Mouse (Mus musculus) hindbrain, embryonic 14.5 days (tissue): ENCODE data around the gene Hoxc6. TPM values are rescaled to one million over a fixed set of nuclear protein-coding genes. Genes with fewer than 3 reads are reported as not detected.

Source experiments
- ATAC-seq: fragments of 200-750 bp; cut with Nextera tagmentation; 2 replicates; pipeline ENCODE4 v1.8.0; 2017; ENCODE audit warnings: moderate number of reproducible peaks, mild to moderate bottlenecking, moderate TSS enrichment, moderate library complexity; ENCODE audit not compliant: low FRiP score
- DNase-seq: peaks from one replicate; pipeline ENCODE4 v3.0.0-alpha.2; 2015; ENCODE audit warnings: low spot score
- H3K27ac ChIP-seq: fragments of 300-500 bp; sonication (generic); 2 replicates; pipeline ENCODE4 v1.5.1; 2014; ENCODE audit warnings: mild to moderate bottlenecking, moderate library complexity
- H3K27me3 ChIP-seq: fragments of 300-500 bp; sonication (generic); 2 replicates; pipeline ENCODE4 v1.6.1; 2014; ENCODE audit warnings: mild to moderate bottlenecking, low read length, mixed read lengths; ENCODE audit not compliant: control insufficient read depth, insufficient read depth
- H3K36me3 ChIP-seq: fragments of 300-500 bp; sonication (generic); replicated peaks from 2 replicates; pipeline ENCODE4 v1.6.1; 2014; ENCODE audit not compliant: control insufficient read depth, insufficient read depth
- H3K4me1 ChIP-seq: fragments of 300-500 bp; sonication (generic); replicated peaks from 2 replicates; pipeline ENCODE4 v1.6.1; 2014; ENCODE audit warnings: antibody characterized with exemption, low read length, mixed read lengths; ENCODE audit not compliant: control insufficient read depth, insufficient read depth
- H3K4me2 ChIP-seq: fragments of 300-500 bp; sonication (generic); replicated peaks from 2 replicates; pipeline ENCODE4 v1.6.1; 2014; ENCODE audit warnings: mild to moderate bottlenecking, moderate library complexity
- H3K4me3 ChIP-seq: fragments of 300-500 bp; sonication (generic); replicated peaks from 2 replicates; pipeline ENCODE4 v1.5.1; 2014; ENCODE audit warnings: mild to moderate bottlenecking, low read length
- H3K9ac ChIP-seq: fragments of 300-500 bp; sonication (generic); 2 replicates; pipeline ENCODE4 v1.6.1; 2014
- H3K9me3 ChIP-seq: fragments of 300-500 bp; sonication (generic); 2 replicates; pipeline ENCODE4 v1.6.1; 2016; ENCODE audit warnings: low read length; ENCODE audit not compliant: control insufficient read depth
- WGBS: fragments of 180-500 bp; shearing (Covaris S2); extraction: QIAGEN DNeasy Blood & Tissue Kit; methylation state at CpG from one replicate; pipeline ENCODE4 v1.1.7; 2014; 5-methylcytosine and 5-hydroxymethylcytosine counted together
- polyA plus RNA-seq: library from polyadenylated mRNA; unstranded; fragments of >200 nt; fragmentation: Nextera tagmentation; extraction: Ambion mirVana; gene quantifications from 2 replicates; pipeline ENCODE4 v1.2.1, GENCODE M21; 2014

Gene Hoxc6
- polyA plus RNA-seq, 1 experiment from 2014 or later: 24.8 TPM

- WGBS: under 1% methylated on average over 37 of the region's 37 CpGs
- peaks cover 100% of the 10 kb centered on the region for H3K27me3 ChIP-seq
- no peak overlapping the region for H3K27ac ChIP-seq
- H3K9me3 ChIP-seq: no peaks in the 10 kb centered on the region
- DNase-seq: no peak
- H3K4me3 ChIP-seq: no peak overlapping the region
- H3K9ac ChIP-seq: no peak overlapping the region
- H3K36me3 ChIP-seq: no peaks in the 10 kb centered on the region
- no peak for ATAC-seq
- H3K4me1 ChIP-seq: no peaks in the 10 kb centered on the region
- H3K4me2 ChIP-seq: no peak overlapping the region
Measured at GRCm38 (mm10) chr15:102976631-102977422, 21.2 kb upstream of the Hoxc6 start.

DNA sequence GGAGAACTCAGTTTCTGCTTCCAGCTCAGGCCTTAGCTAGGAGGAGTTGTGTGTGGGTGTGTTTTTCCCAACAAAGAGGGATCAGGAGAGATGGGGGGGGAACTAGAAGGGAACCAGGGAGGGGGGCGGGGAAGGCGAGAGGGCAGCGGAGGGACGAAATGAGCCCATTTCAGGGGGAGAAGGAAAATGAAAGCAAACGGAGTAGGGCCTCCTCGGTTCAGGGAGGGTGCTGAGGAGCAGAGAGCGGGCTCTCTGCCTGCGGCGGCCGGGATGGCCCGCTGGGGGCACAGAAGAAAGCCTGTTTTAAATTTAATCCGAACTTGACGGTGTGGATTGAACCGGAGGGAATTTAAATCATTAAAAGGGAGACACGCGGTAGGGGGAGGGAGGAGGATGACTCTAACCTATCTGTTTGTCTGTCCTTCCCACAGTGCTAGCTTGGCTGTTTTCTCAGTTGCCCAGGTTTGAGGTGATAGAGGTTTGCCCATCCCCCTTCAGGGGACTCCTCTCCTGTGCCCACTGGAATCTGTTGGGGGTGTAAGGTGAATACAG is 20.6 kb upstream of the Hoxc6 start:
- peaks cover 100% of the 10 kb centered on the region for H3K27me3 ChIP-seq
- ATAC-seq (no peak), DNase-seq (no peak)
- no peaks in the 10 kb centered on the region for H3K9me3 ChIP-seq
- no peak overlapping the region for H3K4me2 ChIP-seq
- H3K36me3 ChIP-seq: no peaks in the 10 kb centered on the region
- H3K4me3 ChIP-seq: no peak overlapping the region
- no peak overlapping the region for H3K27ac ChIP-seq
- no peaks in the 10 kb centered on the region for H3K4me1 ChIP-seq
- no peak overlapping the region for H3K9ac ChIP-seq
- WGBS: 2% methylated on average over 16 of the region's 16 CpGs

DNA sequence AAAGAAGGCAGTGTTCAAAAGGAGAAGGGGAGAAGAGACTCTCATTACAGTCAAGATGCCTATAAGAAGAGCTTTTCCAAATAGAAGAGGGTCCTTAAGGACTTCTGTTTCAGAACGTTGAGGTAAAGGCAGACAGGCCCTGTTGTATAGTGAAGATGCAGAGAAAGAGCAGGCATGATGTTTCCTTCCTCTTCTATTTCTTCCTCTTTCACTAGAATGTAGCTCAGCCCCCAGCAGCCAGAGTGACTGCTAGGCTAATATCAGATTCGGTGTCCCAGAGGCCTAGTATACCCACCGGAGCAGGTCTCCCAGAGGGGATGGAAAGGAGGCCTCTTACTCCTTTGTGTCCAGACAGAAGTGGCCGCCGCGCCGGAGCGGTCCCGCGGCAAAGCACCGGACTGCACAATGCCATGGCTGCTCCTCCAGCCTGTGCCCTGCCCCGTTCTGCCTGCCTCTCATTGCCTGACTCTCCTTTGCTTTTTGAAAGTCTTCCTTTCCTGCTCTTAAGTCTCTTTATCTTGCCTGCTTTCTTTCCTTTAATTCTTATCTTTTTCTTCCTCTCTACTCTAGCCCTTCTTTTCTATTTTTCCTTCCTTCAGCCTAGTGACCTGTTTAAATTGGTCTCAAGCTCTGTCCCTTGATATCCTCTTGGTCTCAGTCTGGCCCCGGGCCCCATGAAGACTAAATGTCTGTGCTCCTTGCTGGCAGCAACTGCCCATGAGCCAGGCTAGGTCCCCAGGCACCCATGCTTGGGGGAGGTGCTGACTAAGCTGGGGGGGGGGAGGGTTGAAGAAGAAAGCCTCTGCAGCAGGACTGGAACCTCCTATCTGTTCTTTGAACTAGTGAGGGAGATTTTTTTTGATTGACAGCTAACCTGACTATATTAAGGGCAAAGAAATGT is 19.2 kb upstream of the Hoxc6 start:
- under 1% methylated on average over 13 of the region's 13 CpGs for WGBS
- no peak overlapping the region for H3K9ac ChIP-seq
- DNase-seq (no peak), ATAC-seq (no peak)
- peaks cover 100% of the 10 kb centered on the region for H3K27me3 ChIP-seq
- no peaks in the 10 kb centered on the region for H3K9me3 ChIP-seq
- no peaks in the 10 kb centered on the region for H3K4me1 ChIP-seq
- H3K4me3 ChIP-seq: no peak overlapping the region
- no peak overlapping the region for H3K4me2 ChIP-seq
- no peak overlapping the region for H3K27ac ChIP-seq
- no peaks in the 10 kb centered on the region for H3K36me3 ChIP-seq

- DNase-seq (no peak), ATAC-seq (no peak)
- Histone ChIP-seq H3K9ac (no peak overlapping the region), H3K27me3 (peaks cover 100% of the 10 kb centered on the region), H3K36me3 (no peaks in the 10 kb centered on the region), H3K4me1 (no peaks in the 10 kb centered on the region), H3K4me2 (no peak overlapping the region), H3K9me3 (no peaks in the 10 kb centered on the region), H3K27ac (no peak overlapping the region), H3K4me3 (no peak overlapping the region)
- 0% methylated on average over 1 of the region's 1 CpGs for WGBS
Measured at GRCm38 (mm10) chr15:102979936-102980335, 18.1 kb upstream of the Hoxc6 start.

GRCm38 (mm10) chr15:102980352-102980751 is 17.7 kb upstream of the Hoxc6 start:
- Histone ChIP-seq H3K4me3 (no peak overlapping the region), H3K9ac (no peak overlapping the region), H3K9me3 (no peaks in the 10 kb centered on the region), H3K36me3 (no peaks in the 10 kb centered on the region), H3K4me2 (no peak overlapping the region), H3K27me3 (peaks cover 100% of the 10 kb centered on the region), H3K27ac (no peak overlapping the region), H3K4me1 (no peaks in the 10 kb centered on the region)
- 5% methylated on average over 11 of the region's 11 CpGs for WGBS
- ATAC-seq: no peak
- no peak for DNase-seq

DNA sequence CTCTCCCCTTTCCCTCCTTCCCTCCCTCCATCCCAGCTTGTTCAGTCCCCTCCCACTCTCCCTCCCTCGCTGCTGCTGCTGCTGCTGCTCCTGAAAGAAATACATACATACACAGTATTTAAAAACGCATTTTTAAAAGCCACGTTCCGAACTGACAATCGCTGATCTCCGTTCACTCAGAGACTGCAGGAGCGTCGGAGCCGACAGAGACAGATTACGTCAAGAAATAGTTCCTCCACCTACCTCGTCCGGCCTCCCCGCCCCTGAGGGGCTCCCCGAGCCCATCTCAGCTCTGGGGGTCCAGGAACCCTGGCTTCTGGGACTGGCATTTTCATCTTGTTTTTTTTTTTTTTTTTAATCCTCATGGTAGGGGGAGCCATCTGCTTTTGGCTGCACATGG is 17.1 kb upstream of the Hoxc6 start:
- H3K9me3 ChIP-seq: no peaks in the 10 kb centered on the region
- no peak overlapping the region for H3K9ac ChIP-seq
- no peaks in the 10 kb centered on the region for H3K36me3 ChIP-seq
- under 1% methylated on average over 14 of the region's 14 CpGs for WGBS
- H3K27ac ChIP-seq: no peak overlapping the region
- H3K4me1 ChIP-seq: no peaks in the 10 kb centered on the region
- no peak for ATAC-seq
- no peak for DNase-seq
- H3K4me3 ChIP-seq: peak overlapping the region; percentile 6; the same call in 1 of the 2 replicates
- H3K27me3 ChIP-seq: peaks cover 100% of the 10 kb centered on the region
- peak overlapping the region; percentile 26; the same call in 1 of the 2 replicates for H3K4me2 ChIP-seq

DNA sequence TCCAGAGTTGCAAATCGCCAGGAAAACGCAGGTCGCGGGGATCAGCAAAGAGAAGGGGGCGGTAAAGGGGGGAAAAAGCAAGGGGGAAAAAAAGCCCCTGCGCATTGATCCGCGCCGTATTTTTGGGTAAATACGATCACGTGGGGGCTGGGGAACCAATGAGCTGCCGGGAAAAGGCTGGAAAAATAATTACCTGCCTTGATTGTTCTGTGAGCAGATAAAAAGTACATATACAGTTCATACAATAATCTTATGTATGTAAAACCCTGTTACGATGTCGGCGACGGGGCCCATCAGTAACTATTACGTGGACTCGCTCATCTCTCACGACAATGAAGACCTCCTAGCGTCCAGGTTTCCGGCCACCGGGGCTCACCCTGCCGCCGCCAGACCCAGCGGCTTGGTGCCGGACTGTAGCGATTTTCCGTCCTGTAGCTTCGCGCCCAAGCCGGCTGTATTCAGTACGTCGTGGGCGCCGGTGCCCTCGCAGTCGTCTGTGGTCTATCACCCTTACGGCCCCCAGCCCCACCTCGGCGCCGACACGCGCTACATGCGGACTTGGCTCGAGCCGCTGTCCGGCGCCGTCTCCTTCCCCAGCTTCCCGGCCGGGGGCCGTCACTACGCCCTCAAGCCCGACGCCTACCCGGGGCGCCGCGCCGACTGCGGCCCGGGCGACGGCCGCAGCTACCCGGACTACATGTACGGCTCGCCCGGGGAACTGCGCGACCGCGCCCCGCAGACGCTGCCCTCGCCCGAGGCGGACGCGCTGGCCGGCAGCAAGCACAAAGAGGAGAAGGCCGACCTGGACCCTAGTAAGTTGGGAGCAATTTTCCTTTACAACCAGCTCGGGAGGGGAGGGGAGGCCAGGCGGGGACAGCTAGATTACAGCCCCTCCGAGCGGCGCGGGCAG is 16.4 kb upstream of the Hoxc6 start:
- DNase-seq (no peak), ATAC-seq (no peak)
- Histone ChIP-seq H3K9me3 (no peaks in the 10 kb centered on the region), H3K36me3 (no peaks in the 10 kb centered on the region), H3K4me2 (peak overlapping the region; percentile 26), H3K9ac (no peak overlapping the region), H3K27ac (no peak overlapping the region), H3K4me3 (peak overlapping the region; percentile 6), H3K27me3 (peaks cover 100% of the 10 kb centered on the region), H3K4me1 (no peaks in the 10 kb centered on the region)
- under 1% methylated on average over 86 of the region's 88 CpGs for WGBS

GRCm38 (mm10) chr15:102983716-102984115 is 14.3 kb upstream of the Hoxc6 start:
- WGBS: 3% methylated on average over 12 of the region's 12 CpGs
- Histone ChIP-seq H3K9ac (no peak overlapping the region), H3K4me2 (no peak overlapping the region), H3K27me3 (peaks cover 100% of the 10 kb centered on the region), H3K9me3 (no peaks in the 10 kb centered on the region), H3K4me1 (no peaks in the 10 kb centered on the region), H3K27ac (no peak overlapping the region), H3K36me3 (no peaks in the 10 kb centered on the region), H3K4me3 (no peak overlapping the region)
- ATAC-seq: no peak
- DNase-seq: no peak
